Mouse (Mus musculus): Measurements from ENCODE around the gene Pald1. TPM values are rescaled to one million over a fixed set of nuclear protein-coding genes. Genes with fewer than 3 reads are reported as not detected.
A peak's percentile ranks its signal among the peaks of the same experiment; 100 is the strongest.

Pald1 gene
- total RNA-seq, 2 experiments from 2014 or later = 16.1 to 21.9 TPM

DNA sequence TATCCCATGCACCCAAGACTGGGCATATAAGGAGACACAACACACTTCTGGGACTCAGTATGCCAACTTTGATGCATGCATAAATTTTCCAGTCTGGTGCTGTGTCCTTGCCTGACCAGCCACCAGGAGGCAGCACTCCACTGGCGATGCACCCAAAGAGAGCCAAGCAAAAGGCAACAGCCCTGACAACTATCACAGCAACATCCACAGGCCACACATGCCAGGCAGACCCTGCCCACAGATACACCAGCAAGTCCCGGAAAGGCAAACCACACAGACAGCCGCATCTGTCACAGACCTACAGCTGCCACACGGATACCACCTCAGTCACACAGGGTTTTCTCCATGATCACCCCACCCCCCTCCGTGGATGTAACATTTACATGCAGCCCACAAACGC lies 41.8 kb downstream of the Pald1 start:
- intact Hi-C loops (cut with DNase I) = loop anchor here (1.0 to 10.0 kb wide), 3 partner anchors 13 to 313 kb away; no protein-coding TSS in a partner anchor
- peak; percentile 35 for DNase-seq (ENCODE audit: low spot score)

DNA sequence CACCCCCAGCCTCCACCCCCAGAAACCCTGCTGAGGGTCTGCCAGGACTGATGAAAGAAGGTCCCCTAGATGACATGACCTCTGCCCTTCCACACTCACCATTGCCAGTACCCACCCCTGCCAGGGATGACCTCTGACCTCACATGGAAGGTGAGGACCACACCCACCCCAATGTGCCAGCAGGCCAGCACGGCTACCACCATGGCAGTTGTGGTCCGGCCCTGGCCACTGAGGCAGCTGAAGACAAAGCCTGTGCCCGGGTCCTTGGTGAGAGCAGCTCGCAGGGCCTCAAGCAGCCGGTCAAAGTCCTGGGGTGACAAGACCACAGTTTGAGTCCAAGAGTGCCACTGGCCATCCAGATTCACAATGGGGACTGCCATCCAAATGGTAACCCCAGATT lies 42.3 kb downstream of the Pald1 start:
- DNase-seq (ENCODE audit: low spot score) = no peak

GRCm38 (mm10) chr10:61340247-61340646 lies 43.1 kb downstream of the Pald1 start:
- intact Hi-C loops (cut with DNase I) = loop anchor here (2.0 to 10.0 kb wide), 2 partner anchors 15 to 315 kb away; no protein-coding TSS in a partner anchor
- DNase-seq (ENCODE audit: low spot score) = no peak

More for the DNA sequence above, 42.3 kb downstream of the Pald1 start:
- intact Hi-C loops (cut with DNase I) = loop anchor here (1.0 to 10.0 kb wide), 3 partner anchors 14 to 314 kb away; no protein-coding TSS in a partner anchor

DNA sequence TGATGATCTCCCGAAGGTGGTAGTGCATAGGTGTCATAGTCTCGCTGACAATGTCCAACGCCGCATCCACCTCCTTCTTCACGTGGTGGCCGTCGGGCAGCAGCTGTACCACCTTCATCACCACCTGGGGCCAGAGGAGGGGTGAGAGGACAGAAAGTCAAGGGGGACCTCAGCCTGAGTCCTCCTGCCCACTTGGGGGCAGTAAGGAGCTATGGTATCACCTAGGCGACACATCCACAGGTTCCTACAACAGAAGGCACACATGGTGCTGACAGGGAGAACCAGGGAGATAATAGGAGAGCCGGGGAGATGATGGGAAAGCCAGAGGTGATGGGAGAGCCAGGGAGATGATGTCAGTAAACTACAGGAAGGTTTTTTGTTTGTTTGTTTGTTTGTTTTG lies 44.1 kb downstream of the Pald1 start:
- intact Hi-C loops (cut with DNase I) = no loop called here

GRCm38 (mm10) chr10:61337665-61338064 lies 45.7 kb downstream of the Pald1 start:
- intact Hi-C loops (cut with DNase I) = no loop called here
- DNase-seq (ENCODE audit: low spot score) = no peak

More for the DNA sequence above, 44.1 kb downstream of the Pald1 start:
- DNase-seq (ENCODE audit: low spot score) = no peak

GRCm38 (mm10) chr10:61336592-61336991 lies 46.7 kb downstream of the Pald1 start:
- DNase-seq (ENCODE audit: low spot score) = no peak

GRCm38 (mm10) chr10:61336137-61336536 lies 47.2 kb downstream of the Pald1 start:
- intact Hi-C loops (cut with DNase I) = loop anchor here (1.0 kb wide), 2 partner anchors 125 to 137 kb away; no protein-coding TSS in a partner anchor
- DNase-seq (ENCODE audit: low spot score) = no peak

More at GRCm38 (mm10) chr10:61336592-61336991, 46.7 kb downstream of the Pald1 start:
- intact Hi-C loops (cut with DNase I) = loop anchor here (1.0 kb wide), 2 partner anchors 125 to 137 kb away; no protein-coding TSS in a partner anchor

GRCm38 (mm10) chr10:61334545-61334944 lies 48.8 kb downstream of the Pald1 start:
- DNase-seq (ENCODE audit: low spot score) = no peak
- intact Hi-C loops (cut with DNase I) = loop anchor here (5.0 kb wide), 1 partner anchor 57 kb away; no protein-coding TSS in a partner anchor

GRCm38 (mm10) chr10:61331046-61331445 lies 52.3 kb downstream of the Pald1 start:
- peak; percentile 45 for DNase-seq (ENCODE audit: low spot score)
- intact Hi-C loops (cut with DNase I) = loop anchor here (5.0 kb wide), 1 partner anchor 54 kb away; no protein-coding TSS in a partner anchor

DNA sequence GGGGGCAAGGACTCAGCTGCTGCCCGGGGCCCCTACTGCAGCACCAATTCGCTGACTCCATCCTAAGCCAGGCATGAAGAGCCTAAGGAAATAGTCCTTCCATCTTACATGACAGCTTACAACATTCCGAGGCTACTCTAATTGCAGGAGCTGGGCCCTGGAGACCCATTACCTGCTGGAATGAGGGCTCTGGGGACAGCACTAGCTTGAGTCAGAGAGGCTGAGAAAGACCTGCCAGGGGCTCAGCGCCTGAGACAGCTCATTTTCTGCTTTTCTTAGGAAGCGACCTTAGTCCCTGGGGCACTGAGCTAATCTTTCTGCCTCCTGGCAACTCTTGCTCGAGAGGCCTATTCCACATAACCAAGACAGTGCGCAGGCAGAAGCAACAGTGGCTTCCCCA lies 54.4 kb downstream of the Pald1 start:
- intact Hi-C loops (cut with DNase I) = no loop called here
- no peak for DNase-seq (ENCODE audit: low spot score)

DNA sequence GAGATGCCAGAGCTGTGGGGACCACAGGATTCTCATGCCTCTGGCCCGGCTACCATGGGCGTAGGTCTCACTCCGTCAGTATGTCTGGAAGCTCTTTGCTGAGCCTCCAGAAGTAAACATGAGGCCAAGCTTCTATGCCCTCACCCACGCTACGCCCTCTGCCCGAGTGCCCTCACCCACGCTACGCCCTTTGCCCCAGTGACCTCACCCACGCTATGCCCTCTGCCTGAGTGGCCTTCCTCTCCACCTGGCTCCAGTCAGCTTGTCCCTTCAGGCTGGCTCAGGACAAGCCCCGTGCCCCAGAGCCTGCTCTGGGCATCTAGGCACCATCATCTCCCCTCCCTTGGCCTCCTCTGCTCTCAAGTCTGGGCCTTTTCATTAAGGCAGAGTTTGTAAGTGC lies 55.8 kb downstream of the Pald1 start:
- DNase-seq (ENCODE audit: low spot score) = no peak
- intact Hi-C loops (cut with DNase I) = no loop called here

GRCm38 (mm10) chr10:61325782-61326328 lies 57.5 kb downstream of the Pald1 start:
- no peak for DNase-seq (ENCODE audit: low spot score)
- intact Hi-C loops (cut with DNase I) = no loop called here

GRCm38 (mm10) chr10:61324717-61325116 lies 58.6 kb downstream of the Pald1 start:
- DNase-seq (ENCODE audit: low spot score) = peak; percentile 43
- intact Hi-C loops (cut with DNase I) = no loop called here

DNA sequence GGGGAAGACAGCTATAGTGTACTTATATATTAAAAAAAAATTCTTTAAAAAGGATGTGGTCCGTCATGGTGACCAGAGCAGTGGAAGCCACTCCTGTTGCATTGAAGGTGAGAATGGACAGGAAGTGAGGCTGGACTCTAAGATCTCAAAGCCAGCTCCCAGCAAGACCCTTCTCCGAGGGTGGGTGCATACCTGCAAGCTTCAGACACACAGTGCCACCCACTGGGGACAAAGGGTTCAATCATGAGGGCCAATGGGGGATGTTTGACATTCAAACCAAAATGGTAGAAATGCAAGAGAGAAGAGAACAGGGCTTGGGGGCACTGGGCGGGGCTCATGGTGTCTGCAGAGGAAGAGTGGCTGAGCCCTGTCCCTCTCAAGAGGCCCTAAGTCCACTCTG lies 64.8 kb downstream of the Pald1 start:
- intact Hi-C loops (cut with DNase I) = no loop called here
- DNase-seq (ENCODE audit: low spot score) = no peak

- DNase-seq (ENCODE audit: low spot score) = no peak
- intact Hi-C loops (cut with DNase I) = no loop called here
Measured at GRCm38 (mm10) chr10:61315324-61315880, 67.9 kb downstream of the Pald1 start.

- no peak for DNase-seq (ENCODE audit: low spot score)
- intact Hi-C loops (cut with DNase I) = no loop called here
Measured at GRCm38 (mm10) chr10:61313750-61314149, 69.6 kb downstream of the Pald1 start.

DNA sequence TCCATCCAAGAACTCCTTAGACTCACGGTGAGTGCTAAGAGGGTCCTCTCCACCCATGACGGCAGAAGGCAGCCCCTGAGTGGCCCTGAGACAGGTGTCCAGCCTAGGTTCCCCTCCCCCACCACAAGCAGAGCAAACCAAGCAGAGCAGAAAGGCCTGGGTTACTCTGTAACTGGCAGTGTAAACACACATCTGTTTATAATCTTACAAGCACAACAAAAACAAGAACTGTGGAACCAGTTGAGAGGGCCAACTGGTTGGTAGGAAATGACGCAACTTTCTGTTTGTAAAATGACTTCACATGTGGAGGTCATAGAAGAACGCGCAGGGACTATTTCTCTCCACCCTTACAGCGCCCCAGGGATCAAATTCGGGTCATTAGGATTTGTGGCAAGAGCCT lies 70.6 kb downstream of the Pald1 start:
- intact Hi-C loops (cut with DNase I) = no loop called here

DNA sequence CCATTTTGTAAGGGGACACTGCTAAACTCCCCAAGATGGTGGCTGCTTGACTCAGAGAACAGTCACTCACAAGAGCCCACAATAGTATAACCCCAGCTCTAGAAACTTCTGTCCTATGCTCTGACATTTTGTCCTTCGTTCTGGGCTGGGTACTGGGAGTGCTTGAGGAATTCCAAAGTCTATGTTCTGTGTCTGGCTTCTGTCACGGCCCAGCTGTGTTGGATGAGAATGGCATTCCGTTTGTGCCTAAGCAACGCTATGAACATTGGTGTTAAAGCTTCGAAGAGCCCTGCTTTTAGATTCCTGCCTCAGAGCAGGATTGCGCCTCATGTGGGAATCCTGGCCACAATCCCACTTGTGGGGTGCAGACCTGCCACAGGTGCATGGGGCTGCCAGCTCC lies 71.2 kb downstream of the Pald1 start:
- no peak for DNase-seq (ENCODE audit: low spot score)
- intact Hi-C loops (cut with DNase I) = no loop called here

More for the DNA sequence above, 70.6 kb downstream of the Pald1 start:
- DNase-seq (ENCODE audit: low spot score) = no peak

GRCm38 (mm10) chr10:61308706-61309320 lies 74.5 kb downstream of the Pald1 start:
- DNase-seq (ENCODE audit: low spot score) = no peak
- intact Hi-C loops (cut with DNase I) = no loop called here

DNA sequence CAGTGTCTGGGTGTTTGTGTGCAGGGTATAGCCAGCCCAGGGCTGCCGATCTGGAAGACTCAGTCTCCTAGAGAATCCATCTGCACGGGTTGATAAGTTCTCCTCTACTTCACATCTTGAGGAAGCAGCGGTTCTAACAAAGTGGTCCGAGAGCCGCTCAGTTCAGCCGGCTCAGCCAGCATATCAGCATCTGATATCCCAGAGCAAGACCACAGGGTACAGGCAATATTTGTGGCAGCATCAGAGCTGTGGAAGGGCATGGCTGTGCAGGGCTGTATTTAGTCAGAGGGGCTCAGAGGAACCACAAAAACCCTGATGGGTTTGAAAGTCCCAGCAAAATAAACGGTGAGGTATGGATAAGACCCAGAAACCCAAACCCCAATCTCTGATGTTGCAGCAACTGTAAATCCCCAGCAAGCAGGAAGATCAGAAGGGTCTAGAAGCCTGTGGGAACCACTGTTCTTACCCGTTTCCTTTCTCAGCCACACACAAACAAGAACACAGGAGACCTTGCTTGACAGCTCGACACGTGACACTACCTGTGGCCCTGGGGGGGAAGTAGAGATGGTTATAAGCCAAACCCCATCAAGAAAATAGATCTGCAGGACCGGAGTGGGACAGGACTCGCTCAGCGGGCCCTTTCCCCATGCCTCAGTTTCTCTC lies 77.3 kb downstream of the Pald1 start:
- intact Hi-C loops (cut with DNase I) = no loop called here
- no peak for DNase-seq (ENCODE audit: low spot score)

- intact Hi-C loops (cut with DNase I) = no loop called here
- DNase-seq (ENCODE audit: low spot score) = no peak
Measured at GRCm38 (mm10) chr10:61304046-61304445, 79.3 kb downstream of the Pald1 start.
